Mouse (Mus musculus) liver, embryonic 15.5 days (tissue): ENCODE results near the gene Max. TPM values are rescaled to one million over a fixed set of nuclear protein-coding genes. Genes with fewer than 3 reads are reported as not detected.
A peak's percentile ranks its signal among the peaks of the same experiment; 100 is the strongest.

ENCODE experiments used
- ATAC-seq: fragments of 200-750 bp; cut with Nextera tagmentation; 2 replicates; pipeline ENCODE4 v1.8.0; 2017; ENCODE audit warnings: moderate number of reproducible peaks, mild to moderate bottlenecking, moderate library complexity; ENCODE audit not compliant: insufficient read depth
- H3K27ac ChIP-seq: fragments of 300-500 bp; sonication (generic); replicated peaks from 2 replicates; pipeline ENCODE4 v1.5.1; 2015; ENCODE audit warnings: mild to moderate bottlenecking, inconsistent platforms
- H3K27me3 ChIP-seq: fragments of 300-500 bp; sonication (generic); 2 replicates; pipeline ENCODE4 v1.6.1; 2015; ENCODE audit warnings: mild to moderate bottlenecking, inconsistent platforms
- H3K36me3 ChIP-seq: fragments of 300-500 bp; sonication (generic); replicated peaks from 2 replicates; pipeline ENCODE4 v1.6.1; 2015; ENCODE audit warnings: moderate library complexity, mild to moderate bottlenecking, inconsistent platforms
- H3K4me1 ChIP-seq: fragments of 300-500 bp; sonication (generic); replicated peaks from 2 replicates; pipeline ENCODE4 v1.6.1; 2015; ENCODE audit warnings: inconsistent platforms
- H3K4me2 ChIP-seq: fragments of 300-500 bp; sonication (generic); 2 replicates; pipeline ENCODE4 v1.6.1; 2015; ENCODE audit warnings: moderate library complexity, mild to moderate bottlenecking, inconsistent platforms
- H3K4me3 ChIP-seq: fragments of 300-500 bp; sonication (generic); replicated peaks from 2 replicates; pipeline ENCODE4 v1.5.1; 2015; ENCODE audit warnings: mild to moderate bottlenecking, inconsistent platforms
- H3K9ac ChIP-seq: fragments of 300-500 bp; sonication (generic); 2 replicates; pipeline ENCODE4 v1.6.1; 2015; ENCODE audit warnings: moderate library complexity, mild to moderate bottlenecking, inconsistent platforms
- H3K9me3 ChIP-seq: fragments of 300-500 bp; sonication (generic); replicated peaks from 2 replicates; pipeline ENCODE4 v1.6.1; 2016; ENCODE audit warnings: inconsistent platforms
- WGBS: fragments of 180-500 bp; shearing (Covaris S2); methylation state at CpG from one replicate; pipeline ENCODE4 v1.1.7; 2015; ENCODE audit warnings: mixed read lengths; ENCODE audit not compliant: insufficient replicate concordance; 5-methylcytosine and 5-hydroxymethylcytosine counted together
- polyA plus RNA-seq: library from polyadenylated mRNA; unstranded; fragments of >200 nt; fragmentation: Nextera tagmentation; extraction: Ambion mirVana; gene quantifications from 2 replicates; pipeline ENCODE4 v1.2.1, GENCODE M21; 2015

The Max gene
- polyA plus RNA-seq, 1 experiment from 2014 or later: 6.4 TPM

- no peak overlapping the region for H3K9ac ChIP-seq
- H3K4me1 ChIP-seq: peaks cover 64% of the 10 kb centered on the region
- no peak overlapping the region for H3K4me3 ChIP-seq
- 80% methylated on average over 10 of the region's 10 CpGs for WGBS
- no peak overlapping the region for H3K4me2 ChIP-seq
- H3K27ac ChIP-seq: no peak overlapping the region
- no peaks in the 10 kb centered on the region for H3K9me3 ChIP-seq
- H3K27me3 ChIP-seq: no peaks in the 10 kb centered on the region
- no peak for ATAC-seq
- peaks cover 88% of the 10 kb centered on the region for H3K36me3 ChIP-seq
Measured at GRCm38 (mm10) chr12:76954698-76955423, 7.1 kb downstream of the Max start.

DNA sequence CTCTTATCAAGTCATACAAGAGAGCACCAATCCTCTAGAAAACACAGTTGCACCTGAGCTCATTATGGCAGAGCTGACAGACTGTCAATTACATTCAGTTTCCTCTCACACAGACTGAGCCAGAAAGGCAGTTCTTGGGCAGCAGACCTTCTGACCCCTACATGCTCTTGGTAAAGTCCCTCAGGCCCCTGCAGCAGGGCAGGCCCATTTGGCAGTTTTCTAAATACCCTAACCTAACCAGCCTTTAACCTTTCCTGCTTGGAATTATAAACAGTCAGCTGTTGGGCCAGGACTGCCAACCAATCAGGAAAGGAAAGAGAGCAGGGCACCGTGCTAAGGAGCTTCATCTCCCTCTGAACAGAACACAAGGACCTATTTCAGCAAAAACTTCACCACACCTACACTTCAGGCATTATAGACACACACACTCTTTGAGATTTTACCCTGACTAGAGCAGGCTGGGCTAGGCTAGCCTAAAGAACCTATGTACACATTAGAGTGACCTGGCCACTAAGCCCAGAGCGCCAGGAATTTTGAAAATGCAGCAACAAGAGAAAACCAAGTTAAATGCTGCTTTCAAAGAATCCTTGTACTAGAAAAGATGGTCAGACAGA is 8.1 kb downstream of the Max start:
- Histone ChIP-seq H3K9ac (no peak overlapping the region), H3K4me2 (no peak overlapping the region), H3K27ac (no peak overlapping the region), H3K36me3 (peaks cover 87% of the 10 kb centered on the region), H3K9me3 (no peaks in the 10 kb centered on the region), H3K4me3 (no peak overlapping the region), H3K4me1 (peaks cover 64% of the 10 kb centered on the region), H3K27me3 (no peaks in the 10 kb centered on the region)
- no peak for ATAC-seq
- WGBS: 80% methylated on average over 2 of the region's 2 CpGs

- Histone ChIP-seq H3K4me2 (no peak overlapping the region), H3K9ac (no peak overlapping the region), H3K27me3 (no peaks in the 10 kb centered on the region), H3K27ac (no peak overlapping the region; the same call in 1 of the 2 replicates), H3K4me3 (no peak overlapping the region), H3K4me1 (peaks cover 63% of the 10 kb centered on the region), H3K9me3 (no peaks in the 10 kb centered on the region), H3K36me3 (peaks cover 94% of the 10 kb centered on the region)
- ATAC-seq: no peak
- WGBS: 84% methylated on average over 5 of the region's 5 CpGs
Measured at GRCm38 (mm10) chr12:76950330-76950729, 11.7 kb downstream of the Max start.

GRCm38 (mm10) chr12:76948781-76949180 is 13.2 kb downstream of the Max start:
- Histone ChIP-seq H3K4me2 (no peak overlapping the region), H3K4me3 (no peak overlapping the region), H3K27me3 (no peaks in the 10 kb centered on the region), H3K27ac (peak overlapping the region; percentile 54; the same call in 1 of the 2 replicates), H3K36me3 (peaks cover 94% of the 10 kb centered on the region), H3K4me1 (peaks cover 57% of the 10 kb centered on the region), H3K9ac (no peak overlapping the region), H3K9me3 (no peaks in the 10 kb centered on the region)
- 30% methylated on average over 3 of the region's 3 CpGs for WGBS
- ATAC-seq: 0 out of 2 replicates have a peak, but pooled peaks have one; percentile 22

- H3K36me3 ChIP-seq: peaks cover 94% of the 10 kb centered on the region
- H3K27ac ChIP-seq: peak overlapping the region; percentile 54
- H3K27me3 ChIP-seq: no peaks in the 10 kb centered on the region
- H3K4me1 ChIP-seq: peaks cover 55% of the 10 kb centered on the region
- no peak for ATAC-seq
- WGBS: 51% methylated on average over 2 of the region's 2 CpGs
- H3K9ac ChIP-seq: no peak overlapping the region
- no peaks in the 10 kb centered on the region for H3K9me3 ChIP-seq
- H3K4me3 ChIP-seq: no peak overlapping the region
- H3K4me2 ChIP-seq: no peak overlapping the region
Measured at GRCm38 (mm10) chr12:76948185-76948584, 13.8 kb downstream of the Max start.

- H3K36me3 ChIP-seq: peaks cover 94% of the 10 kb centered on the region
- H3K9ac ChIP-seq: no peak overlapping the region
- H3K27ac ChIP-seq: peak overlapping the region; percentile 54
- 0 out of 2 replicates have a peak overlapping the region, but pooled peaks have one; percentile 7 for H3K4me2 ChIP-seq
- ATAC-seq: peak; percentile 78
- H3K4me1 ChIP-seq: peaks cover 60% of the 10 kb centered on the region
- no peaks in the 10 kb centered on the region for H3K9me3 ChIP-seq
- no peaks in the 10 kb centered on the region for H3K27me3 ChIP-seq
- 38% methylated on average over 3 of the region's 3 CpGs for WGBS
- no peak overlapping the region for H3K4me3 ChIP-seq
Measured at GRCm38 (mm10) chr12:76947487-76947886, 14.5 kb downstream of the Max start.

DNA sequence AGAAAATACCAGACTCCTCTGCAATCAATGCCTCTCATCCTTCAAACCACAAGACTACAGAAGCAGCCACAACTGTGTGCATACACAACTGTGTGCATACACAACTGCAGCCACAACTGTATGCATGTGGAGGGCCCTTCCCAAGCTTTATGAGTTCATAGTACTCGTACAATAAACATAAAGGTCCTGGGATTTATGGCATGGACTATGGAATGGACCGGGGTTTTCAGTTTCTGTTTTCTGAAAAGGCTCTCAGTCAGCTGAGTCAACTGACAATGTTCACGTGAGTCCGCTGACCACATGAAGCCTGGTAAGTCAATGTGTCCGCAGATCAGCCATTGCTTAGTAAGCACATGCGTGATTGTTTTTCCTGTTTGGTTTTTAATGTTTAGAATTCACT is 18.5 kb downstream of the Max start:
- ATAC-seq: no peak
- Histone ChIP-seq H3K4me3 (no peak overlapping the region), H3K9ac (no peak overlapping the region), H3K36me3 (peaks cover 96% of the 10 kb centered on the region), H3K4me1 (peaks cover 65% of the 10 kb centered on the region), H3K27me3 (no peaks in the 10 kb centered on the region), H3K27ac (peak overlapping the region; percentile 21; the same call in 1 of the 2 replicates), H3K4me2 (no peak overlapping the region), H3K9me3 (no peaks in the 10 kb centered on the region)
- WGBS: 78% methylated on average over 6 of the region's 6 CpGs

DNA sequence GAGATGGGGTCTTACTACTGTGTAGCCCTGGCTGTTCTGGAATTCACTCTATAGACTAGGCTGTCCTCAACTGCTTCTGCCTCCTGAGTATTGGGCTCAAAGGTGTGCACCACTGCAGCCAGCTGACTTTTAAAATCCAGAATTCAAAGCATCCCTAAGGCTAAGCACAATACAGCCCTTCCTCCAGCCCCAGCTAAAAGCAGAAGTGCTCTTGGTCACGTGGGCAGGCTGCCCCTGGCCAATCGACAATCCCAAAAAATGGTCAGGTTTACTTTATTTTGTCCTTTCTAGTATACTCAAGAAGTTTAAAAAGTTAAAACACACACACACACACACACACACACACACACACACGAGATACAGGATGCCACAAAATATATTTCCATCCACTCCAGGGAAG is 19.0 kb downstream of the Max start:
- 30% methylated on average over 3 of the region's 3 CpGs for WGBS

GRCm38 (mm10) chr12:76942476-76942875 is 19.5 kb downstream of the Max start:
- H3K4me1 ChIP-seq: peaks cover 56% of the 10 kb centered on the region
- H3K36me3 ChIP-seq: peaks cover 98% of the 10 kb centered on the region
- H3K27me3 ChIP-seq: no peaks in the 10 kb centered on the region
- H3K9me3 ChIP-seq: no peaks in the 10 kb centered on the region
- no peak for ATAC-seq
- peak overlapping the region; percentile 21 for H3K27ac ChIP-seq
- H3K4me3 ChIP-seq: no peak overlapping the region
- H3K9ac ChIP-seq: no peak overlapping the region
- WGBS: 78% methylated on average over 2 of the region's 2 CpGs
- H3K4me2 ChIP-seq: no peak overlapping the region

More for the DNA sequence above, 19.0 kb downstream of the Max start:
- H3K4me3 ChIP-seq: no peak overlapping the region
- peaks cover 98% of the 10 kb centered on the region for H3K36me3 ChIP-seq
- H3K4me1 ChIP-seq: peaks cover 62% of the 10 kb centered on the region
- no peak overlapping the region for H3K9ac ChIP-seq
- no peak overlapping the region for H3K4me2 ChIP-seq
- peak overlapping the region; percentile 21; the same call in 1 of the 2 replicates for H3K27ac ChIP-seq
- ATAC-seq: no peak
- H3K9me3 ChIP-seq: no peaks in the 10 kb centered on the region
- no peaks in the 10 kb centered on the region for H3K27me3 ChIP-seq

GRCm38 (mm10) chr12:76941524-76941923 is 20.5 kb downstream of the Max start:
- Histone ChIP-seq H3K9me3 (no peaks in the 10 kb centered on the region), H3K4me2 (peak overlapping the region; percentile 32; the same call in 1 of the 2 replicates), H3K36me3 (peaks cover 100% of the 10 kb centered on the region), H3K9ac (no peak overlapping the region), H3K4me3 (no peak overlapping the region), H3K27me3 (no peaks in the 10 kb centered on the region), H3K4me1 (peaks cover 49% of the 10 kb centered on the region), H3K27ac (peak overlapping the region; percentile 72)
- ATAC-seq: peak; percentile 90
- 25% methylated on average over 2 of the region's 2 CpGs for WGBS

DNA sequence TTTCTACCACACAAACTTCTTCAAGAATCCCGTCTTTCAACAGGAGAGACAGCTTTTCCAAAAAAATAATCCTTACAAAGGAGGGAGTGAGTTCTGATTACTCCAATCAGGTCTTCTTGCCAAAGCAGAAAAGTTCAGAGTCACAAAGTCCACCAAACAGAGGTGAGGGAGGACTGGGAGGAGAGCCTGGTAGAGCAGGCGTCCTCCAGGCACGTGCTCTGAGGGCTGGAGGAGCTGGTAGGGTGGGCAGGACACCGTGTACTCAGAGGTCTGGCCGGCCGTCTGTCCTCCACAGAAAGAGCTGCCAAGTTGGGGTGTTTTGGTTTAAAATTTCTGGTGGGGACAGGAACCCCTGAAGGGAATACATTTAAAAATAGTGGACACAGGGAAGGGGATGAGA is 24.0 kb downstream of the Max start:
- Histone ChIP-seq H3K27me3 (no peaks in the 10 kb centered on the region), H3K4me3 (no peak overlapping the region), H3K36me3 (peaks cover 83% of the 10 kb centered on the region), H3K9me3 (no peaks in the 10 kb centered on the region), H3K9ac (no peak overlapping the region), H3K4me2 (no peak overlapping the region), H3K4me1 (peaks cover 41% of the 10 kb centered on the region), H3K27ac (no peak overlapping the region)
- ATAC-seq: no peak
- 88% methylated on average over 6 of the region's 6 CpGs for WGBS
